Mouse (Mus musculus) R1 (cell line): ENCODE results near the gene Nfe2l3.
"Not testable (repeated sequence)": the region's sequence is repeated elsewhere in the genome, so short reads cannot be mapped to it uniquely, and the experiment has no call there.

Experiments
- DNase-seq: peaks from one replicate; pipeline ENCODE4 v3.0.0-alpha.2; 2018; ENCODE audit warnings: low read depth, low spot score

The Nfe2l3 gene

DNA sequence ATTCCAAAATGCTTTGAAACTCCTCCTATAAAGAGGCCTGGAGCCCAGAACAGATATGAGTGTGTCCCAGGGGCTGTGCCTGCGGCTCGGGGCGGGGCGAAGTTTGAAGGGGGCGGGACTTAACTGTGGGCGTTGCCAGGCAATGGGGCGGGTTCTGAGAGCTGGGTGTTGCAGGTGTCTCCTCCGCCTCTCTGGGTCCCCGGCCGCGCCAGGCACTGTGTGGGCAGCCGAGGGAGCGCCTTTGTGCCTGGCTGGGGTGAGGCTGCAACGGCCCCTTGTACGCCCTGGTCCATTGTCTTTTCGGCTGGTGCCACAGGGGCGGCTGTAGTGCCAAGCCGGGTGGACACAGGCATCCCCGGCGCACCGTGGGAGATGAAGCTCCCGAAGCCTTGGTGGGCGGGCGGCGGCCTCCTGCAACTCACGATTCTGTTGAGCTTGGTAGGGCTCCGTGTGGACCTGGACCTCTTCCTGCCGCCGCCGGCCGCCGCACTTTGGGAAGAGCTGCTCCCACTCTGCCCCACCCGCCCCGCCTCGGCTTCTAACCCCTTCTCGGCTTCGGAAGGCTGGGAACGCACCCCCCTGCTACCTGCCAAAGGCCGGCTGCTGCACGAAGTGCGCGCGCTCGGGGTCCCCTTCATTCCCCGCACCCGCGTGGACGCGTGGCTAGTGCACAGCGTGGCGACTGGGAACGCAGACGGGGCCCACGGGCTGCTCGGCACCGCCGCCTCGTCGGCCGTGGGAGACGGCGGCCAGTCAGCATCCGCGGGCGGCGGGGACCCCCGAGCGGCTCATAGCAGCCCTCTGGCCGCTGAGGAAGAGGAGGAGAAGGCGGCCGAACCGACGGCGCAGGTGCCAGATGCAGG lies at the start of gene Nfe2l3:
Gene Nfe2l3 (plus strand): TSS at position 136 of the 863 bp plus-strand sequence.
- peak; percentile 85 for DNase-seq

DNA sequence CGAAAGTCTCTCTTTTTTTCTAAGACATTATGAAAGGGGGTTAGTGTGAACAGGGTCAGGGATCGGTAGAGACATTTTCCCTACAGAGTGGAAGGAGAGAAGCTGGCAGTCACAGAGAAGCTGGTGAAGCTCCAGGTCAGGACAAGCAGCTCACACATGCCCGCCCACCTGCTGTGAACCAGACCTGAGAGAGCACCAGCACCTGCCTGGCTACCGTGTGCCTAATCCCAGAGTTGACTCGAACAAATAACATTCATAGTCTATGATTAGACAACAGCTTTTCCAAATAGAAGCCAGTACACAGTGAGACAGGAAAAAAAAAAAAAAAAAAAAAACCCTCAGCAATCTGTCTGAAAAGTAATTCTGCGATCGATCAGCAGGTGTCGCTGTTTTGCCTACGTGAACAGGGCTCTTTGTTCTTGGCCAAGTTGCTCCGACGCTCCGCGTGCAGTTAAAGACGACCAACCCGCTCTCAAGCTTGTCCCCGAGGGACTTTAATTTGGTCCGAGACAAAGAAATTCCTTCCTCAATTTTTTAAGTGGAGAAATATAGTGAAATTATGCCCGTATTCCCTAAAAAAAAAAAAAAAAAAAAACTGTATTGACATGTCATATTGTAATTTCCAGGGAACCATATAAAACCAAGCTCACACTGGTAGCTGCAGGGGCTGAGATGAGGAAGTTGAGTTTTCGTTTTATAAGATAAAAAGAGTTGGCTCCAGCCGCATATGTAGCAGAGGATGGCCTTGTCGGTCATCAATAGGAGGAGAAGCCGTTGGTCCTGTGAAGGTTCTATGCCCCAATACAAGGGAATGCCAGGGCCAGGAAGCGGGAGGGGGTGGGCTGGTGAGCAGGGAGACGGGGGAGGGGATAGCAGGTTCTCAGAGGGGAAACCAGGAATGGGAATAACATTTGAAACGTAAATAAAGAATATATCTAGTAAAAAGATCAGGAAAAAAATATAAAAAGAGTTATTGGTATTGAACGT lies 48.4 kb upstream of the Nfe2l3 start:
- DNase-seq = peak; percentile 85

DNA sequence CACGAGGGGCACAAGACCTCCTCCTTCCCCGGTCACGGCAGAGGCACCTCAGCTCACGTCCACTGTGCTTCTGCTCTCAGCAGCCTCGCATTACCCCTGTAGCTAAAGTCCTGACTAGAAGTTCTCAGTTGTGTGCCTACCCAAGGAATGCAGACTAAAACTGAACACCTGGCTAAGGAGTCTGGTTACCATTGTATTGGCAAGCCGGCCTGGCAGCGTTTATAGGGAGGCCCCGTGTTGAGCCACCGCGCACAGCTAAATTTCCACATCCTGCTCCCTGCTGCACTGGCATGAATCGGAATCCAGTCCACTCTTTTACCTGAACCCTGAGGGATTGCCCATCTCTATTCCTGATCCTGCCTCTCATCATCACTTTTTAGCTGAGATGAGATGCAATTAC lies 42.0 kb upstream of the Nfe2l3 start:
- no peak for DNase-seq

DNA sequence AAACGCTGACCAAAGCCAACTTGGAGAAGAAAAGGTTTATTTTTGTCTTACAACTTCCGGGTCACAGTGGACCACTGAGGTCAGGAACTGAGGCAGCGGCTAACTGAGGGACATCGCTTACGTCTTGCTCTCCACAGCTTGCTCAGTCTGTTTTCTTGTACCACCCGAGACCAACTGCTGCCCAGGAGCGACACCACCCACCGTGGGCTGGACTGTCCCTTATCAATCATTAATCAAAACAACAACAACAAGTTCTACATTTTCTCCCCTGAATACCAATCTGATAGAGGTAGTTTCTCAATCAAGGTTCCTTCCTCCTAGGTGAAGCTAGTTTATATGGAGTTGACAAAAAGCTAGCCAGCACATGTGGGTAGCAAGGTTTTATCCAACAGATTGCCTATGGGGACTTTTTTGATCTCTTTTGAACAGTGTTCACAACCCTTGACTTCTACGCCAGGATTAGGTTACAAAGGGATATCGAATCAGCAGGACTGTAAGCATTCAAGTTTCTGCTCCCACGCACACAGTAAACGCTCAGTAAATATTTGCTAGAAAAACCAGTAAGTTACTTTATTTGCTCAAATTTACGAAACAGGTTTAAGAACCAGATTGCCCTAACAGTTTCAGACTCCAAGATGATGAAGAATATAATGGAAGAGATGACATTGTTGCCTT lies 40.5 kb upstream of the Nfe2l3 start:
- no peak for DNase-seq

DNA sequence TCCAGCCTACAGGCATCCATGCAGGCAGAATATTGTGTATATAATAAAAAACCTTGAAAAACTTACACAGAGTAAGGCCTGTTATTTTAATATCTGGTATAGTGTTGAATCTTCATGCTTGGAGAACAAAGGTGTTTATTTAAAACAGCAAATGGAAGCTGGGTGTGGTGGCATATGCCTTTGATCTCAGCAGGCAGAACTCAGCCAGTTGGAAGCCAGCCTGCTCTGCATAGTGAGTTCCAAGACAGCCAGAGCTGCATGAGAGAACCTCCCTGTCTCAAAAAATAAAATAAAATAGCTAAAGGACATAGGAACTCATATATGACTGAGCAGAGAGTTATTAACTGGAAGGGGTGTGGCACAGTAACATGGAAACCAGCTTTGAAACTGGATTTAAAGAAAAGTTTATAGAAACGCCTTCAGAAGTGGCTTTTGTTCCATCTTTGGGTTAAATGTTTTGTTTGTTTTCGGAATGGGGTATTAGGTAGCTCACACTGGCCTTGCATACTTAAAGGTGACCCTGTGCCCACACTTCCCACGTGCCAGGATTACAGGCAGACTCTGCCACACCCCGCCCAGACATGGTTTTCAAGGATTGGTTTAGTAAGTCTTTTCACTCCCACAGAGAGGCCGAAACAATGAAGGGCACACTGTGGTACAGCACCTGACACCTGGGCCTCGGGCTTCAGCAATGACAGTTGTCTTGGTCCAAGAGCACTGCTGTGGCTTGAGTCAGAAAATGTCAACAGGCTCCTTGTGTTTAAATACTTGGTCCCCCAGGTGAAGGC lies 38.9 kb upstream of the Nfe2l3 start:
- DNase-seq = no peak

DNA sequence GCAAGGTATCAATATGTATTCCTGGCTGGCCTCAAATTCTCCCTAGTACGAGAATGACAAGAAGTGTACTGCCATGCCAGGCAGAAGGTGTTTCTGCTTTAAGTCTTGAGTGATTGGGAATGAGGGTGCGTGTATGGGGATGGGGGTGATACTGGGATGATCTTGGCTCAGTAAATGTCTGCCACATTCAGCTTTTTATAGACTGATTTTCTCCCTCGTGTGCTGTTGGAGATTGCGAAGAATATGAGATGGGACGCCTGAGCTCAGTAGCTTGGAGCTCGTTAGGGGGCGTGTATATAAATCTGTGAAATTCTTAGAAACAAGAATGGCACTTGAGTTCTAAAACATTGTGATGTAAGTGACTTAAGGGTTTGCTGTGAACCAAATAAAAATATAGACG lies 38.1 kb upstream of the Nfe2l3 start:
- DNase-seq = not testable (repeated sequence)

DNA sequence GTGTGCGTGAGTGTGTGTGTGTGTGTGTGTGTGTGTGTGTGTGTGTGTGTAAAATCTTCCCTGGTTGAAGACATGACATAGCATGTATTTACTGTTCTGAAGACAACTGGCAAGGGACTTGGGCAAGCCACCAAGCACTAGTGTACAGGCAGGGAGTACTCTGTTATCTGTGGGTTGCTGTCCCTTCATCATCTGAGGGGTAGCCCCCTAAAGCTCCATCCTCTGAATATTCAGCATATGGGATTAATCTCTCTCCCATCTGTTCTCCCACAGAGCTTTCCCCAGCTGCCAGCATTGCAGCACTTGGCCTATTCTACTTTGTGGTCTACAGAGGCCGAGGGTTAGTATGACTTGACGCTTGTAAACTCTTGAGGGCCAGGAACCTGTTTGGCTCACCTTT lies 37.5 kb upstream of the Nfe2l3 start:
- DNase-seq = not testable (repeated sequence)

DNA sequence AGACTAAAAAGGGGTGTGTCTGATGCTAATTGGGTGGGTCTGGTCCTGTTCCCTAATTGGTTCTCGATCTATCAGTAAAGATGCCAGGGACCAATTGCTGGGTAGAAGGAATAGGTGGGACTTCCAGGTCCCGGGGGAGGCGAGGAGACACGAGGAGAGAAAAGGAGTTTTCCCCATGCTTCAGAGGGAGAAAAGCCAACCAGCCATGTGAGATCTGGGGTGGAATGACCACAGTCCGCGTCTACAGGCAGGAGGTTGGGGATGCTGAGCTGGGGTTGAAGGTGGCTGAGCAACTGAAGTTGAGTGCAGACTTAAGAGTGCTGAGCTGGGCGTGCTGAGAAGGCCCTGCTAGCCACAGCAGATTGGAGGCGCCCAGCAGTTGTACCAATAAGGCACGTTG lies 37.0 kb upstream of the Nfe2l3 start:
- DNase-seq = peak; percentile 86

DNA sequence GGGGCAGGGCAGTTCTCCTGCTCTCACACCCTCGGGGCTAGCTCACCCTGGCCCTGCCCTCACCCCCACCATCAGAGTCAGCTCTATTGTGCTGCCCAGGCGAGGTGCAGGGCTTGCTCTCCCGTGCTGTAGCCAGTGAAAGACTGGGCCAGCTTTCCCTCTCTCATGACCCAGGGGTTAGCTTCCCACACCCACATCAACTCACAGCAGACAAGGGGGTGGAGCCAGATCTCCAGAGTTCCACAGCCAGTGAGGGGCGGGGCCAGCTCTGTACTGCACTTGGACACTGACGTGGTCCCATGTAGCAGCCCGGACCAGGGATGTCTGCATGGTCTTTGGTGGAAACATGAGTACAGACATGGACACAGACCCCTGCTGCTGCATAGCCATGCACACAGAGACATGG lies 33.4 kb upstream of the Nfe2l3 start:
- DNase-seq = peak; percentile 86

DNA sequence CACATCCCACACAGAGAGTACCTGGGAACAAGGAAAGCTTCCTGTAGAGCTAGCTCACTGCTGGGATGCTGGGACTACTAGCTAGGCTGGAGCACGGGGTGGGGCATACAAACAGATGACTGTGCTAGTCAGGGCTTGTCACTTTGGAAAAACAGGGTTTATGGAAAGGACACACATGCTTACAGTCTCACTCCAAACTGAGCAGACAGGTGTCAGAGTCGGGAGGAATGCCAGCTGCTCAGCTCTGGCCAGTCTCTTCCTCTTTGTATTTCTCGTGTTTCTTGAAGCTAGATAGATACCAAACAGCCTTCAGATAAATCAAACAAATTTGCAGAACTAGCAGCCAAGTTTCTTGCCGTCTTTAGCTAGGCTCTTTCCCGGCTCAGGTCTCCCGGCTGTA lies 31.2 kb upstream of the Nfe2l3 start:
- no peak for DNase-seq

DNA sequence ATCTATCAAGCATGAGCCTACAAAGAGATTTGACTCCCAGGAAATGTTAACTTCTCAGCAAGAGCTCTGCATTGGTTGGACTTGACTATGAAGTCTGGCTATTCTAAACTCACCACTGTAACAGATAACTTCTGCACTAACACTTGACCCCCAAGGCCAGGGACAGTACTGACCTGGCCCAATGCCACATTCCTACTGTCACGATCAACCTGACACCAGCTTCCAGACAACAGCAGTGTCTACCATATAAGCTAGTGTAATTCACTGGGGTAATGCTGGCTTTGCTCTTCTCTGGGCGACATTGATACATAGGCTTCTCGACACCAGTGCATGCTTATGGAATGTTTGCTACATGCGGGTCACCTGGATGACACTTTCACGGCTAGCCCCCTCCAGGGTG lies 28.9 kb upstream of the Nfe2l3 start:
- DNase-seq = no peak

DNA sequence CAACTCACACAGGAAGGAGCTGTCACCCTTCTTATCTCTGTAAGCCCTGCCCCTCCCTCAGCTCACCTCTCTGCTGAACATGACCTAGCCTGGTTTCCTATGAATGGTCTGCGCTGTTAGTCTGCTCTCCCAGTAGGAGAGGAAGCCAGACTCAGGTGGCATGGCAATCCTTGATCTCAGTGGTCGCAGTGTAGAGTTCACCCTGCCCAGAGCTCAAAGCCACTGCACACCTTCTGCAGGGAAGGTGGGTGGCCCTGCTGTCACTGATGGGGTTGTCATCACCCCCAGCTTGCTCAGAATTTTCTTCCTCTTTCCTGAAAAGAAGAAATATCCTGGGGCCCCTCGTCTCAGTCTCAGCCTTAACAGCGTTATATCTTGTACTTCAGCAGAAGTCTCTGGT lies 28.0 kb upstream of the Nfe2l3 start:
- no peak for DNase-seq

DNA sequence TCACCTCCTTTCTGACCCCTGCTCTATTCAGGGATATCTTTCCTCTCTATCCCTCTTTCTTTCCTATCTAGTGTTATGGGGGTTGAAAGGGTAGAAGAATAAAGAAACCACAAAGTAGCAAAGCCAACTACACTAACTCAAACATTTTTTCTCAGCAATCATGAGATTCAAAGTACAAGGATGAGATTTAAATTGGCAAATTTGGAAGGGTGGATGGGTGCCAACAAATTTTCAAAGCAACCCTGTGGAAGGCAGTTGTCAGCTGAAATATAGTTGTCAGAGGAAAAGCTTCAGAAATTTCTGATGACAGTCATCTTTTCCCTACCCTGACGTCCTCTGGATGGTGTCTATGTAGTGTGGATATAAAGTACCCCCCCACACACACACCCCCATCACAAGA lies 16.0 kb upstream of the Nfe2l3 start:
- DNase-seq = no peak

DNA sequence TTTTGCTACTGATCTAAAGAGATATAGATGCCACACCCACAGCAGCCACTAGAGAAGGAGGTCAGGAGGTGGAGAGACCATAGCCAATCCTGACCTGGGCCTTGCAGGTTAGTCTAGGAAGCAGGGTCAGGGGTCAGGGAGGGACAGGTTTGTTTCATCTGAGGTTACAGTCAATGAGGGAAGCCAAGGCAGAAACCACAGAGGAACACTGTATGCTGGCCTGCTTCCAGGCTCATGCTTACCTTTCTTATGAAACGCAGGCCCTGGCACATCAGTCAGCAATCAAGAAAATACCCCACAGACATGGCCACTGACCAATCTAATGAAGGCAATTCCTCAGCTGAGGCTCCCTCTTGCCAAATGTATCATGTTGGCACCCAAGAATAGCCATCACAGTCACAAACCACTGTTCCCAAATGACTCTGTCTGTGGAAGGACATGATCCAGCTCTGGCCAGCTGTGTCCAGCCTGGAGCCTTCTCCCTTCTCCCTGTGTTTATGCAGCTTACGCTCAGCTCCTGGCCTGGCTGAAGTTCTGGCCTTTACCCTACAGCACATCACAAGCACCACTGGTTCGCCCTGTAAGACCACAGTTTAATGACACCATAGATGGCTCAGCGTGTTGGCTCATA lies 15.0 kb upstream of the Nfe2l3 start:
- no peak for DNase-seq

DNA sequence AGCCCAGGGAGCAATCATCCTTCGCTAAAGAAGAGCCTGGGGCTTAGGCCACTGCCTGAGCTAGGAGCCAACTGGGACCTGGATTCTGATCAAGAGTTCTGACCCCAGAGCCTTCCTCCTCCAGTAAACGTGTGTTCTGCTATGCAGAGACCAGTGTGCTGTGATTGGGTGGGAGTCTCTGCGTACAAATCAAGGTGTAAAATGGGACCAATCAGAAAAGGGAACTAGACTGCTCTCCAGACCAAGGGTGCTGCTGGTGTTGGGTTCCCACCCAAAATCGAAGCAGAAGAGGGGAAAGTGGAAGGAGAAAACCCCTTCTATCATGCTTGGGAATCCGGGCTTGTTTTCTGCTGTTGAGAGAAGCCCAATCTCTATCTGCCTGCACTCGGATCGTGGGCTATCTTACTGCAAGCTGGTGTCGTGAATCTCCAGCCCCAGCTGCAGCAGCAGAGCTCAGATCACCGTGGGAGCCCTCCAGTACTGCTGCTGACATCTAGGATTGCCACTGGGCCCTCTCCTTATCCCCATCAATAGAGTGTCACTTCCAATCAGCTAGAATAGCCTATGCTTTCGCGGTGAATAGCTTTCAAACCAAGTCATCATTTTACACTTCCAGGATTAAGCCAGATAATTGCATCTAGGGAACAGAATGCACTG lies 8.9 kb upstream of the Nfe2l3 start:
- DNase-seq = peak; percentile 64

DNA sequence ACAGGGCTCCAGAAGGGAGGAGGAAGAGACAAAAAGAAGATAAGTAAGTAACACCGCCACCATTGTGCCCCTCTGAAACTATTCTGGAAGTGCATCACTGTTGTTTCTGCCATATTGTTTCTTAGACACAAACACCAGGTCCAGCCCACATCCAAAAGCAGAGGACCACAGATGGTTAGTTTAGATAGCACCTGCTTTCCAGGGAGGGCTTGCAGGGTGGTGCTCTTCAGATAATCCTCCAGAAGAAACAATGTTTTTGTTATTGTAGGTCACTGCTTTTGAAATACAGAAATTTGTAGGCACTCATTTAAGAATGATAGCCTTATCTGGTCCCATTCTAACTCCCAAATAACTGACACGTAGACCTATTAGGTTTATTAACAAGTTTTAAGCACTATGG lies 7.9 kb upstream of the Nfe2l3 start:
- no peak for DNase-seq

DNA sequence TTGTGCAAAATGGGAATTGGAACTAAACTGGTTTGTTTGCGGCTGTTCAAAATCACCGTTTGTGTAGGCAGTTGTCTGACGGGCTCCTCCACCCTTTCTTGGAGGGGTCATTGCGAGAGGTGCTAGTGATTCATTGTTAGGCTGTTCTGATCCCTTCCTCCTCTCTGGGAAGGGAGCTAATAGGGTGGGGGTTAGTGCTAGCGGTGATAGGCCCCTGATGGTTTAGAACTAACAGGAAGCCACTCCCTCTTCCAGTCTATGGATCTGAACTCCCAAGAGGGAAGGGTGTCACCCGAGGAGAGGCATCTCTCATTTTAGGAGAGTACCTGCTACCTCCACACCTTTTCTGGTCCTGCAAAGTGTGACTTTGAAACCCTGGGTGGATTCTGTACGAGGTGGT lies 1.8 kb downstream of the Nfe2l3 start:
- no peak for DNase-seq

DNA sequence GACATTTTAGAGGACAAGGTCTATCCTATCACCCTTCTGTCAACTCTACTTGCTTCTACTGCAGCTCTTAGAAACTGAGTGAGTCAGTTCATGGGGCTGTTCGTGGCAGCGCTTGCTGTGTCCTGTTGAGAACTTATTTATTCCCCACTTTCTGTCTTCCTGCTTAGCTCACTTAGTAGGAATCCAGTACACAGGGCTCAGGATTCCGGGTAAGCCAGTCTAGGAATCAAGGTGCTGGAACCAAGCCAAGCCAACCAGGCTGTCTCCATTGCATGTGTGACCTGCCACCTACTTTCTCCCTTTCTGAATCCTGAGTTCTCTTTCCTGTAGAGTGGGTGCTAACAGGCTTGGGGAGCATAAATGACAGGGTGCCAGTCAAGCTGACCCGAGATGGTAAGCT lies 5.2 kb downstream of the Nfe2l3 start:
- no peak for DNase-seq

DNA sequence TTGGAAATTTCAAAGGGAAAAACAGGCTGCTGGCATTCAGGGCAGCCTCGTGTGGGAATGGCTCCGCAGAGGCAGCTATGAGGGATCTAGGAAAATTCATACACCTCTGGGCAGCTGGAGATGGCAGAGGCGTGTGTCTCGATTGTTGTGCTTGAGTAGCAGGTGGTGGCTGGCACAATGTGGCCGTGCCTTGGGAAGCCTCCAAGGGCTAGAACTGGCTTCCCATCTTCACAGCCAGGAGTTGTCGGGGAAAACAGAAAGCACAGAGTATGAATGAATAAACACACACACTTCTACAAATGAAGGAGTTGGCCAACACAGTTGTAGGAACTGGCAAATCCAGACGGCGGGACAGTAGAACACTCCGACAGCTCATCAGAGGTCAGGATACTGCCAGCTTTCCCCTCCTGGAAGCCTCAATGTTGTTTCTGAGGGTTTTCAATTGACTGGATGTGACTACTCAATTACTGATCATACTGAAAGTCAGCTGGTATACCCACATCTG lies 6.4 kb downstream of the Nfe2l3 start:
- DNase-seq = no peak
